Mouse (Mus musculus) lung, postnatal 25 days (tissue): ENCODE data around the gene Gpbar1.
"Not testable (repeated sequence)": the region's sequence is repeated elsewhere in the genome, so short reads cannot be mapped to it uniquely, and the experiment has no call there.

ENCODE experiments used
- DNase-seq: peaks from one replicate; pipeline ENCODE4 v3.0.0; 2022; ENCODE audit warnings: low spot score

Gpbar1 gene

DNA sequence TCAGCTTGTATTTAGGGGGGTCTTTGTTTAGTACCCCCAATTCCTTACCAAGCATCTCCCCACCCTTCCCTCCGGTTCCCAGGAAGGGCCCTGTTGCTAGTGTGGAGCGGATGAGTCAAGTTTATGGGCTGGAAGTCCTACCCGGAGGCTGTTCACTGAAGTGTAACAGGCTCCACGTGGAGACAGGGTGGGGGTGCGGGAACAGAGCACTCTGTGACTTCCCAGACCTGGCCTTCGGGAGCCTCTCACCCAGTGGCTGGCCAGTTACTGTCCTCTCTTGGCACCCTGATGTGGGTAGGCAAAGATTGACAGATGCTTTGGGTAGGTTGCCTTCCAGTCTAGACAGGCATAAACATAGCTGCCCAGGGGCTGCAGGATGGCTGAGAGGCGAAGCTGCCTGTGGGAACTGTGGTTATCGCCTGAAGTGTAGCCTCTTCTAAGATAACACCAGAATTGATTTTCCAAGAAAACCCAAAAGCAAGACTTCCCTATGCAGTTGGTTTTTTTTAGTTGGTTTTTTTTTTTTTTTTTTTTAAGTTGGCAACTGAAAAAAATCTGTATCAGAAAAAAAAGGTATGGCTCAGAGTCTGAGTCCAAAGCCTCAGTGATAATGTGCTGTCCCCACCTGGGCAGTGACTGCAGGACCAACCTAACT lies 340 bp upstream of the Gpbar1 start:
- DNase-seq: no peak

DNA sequence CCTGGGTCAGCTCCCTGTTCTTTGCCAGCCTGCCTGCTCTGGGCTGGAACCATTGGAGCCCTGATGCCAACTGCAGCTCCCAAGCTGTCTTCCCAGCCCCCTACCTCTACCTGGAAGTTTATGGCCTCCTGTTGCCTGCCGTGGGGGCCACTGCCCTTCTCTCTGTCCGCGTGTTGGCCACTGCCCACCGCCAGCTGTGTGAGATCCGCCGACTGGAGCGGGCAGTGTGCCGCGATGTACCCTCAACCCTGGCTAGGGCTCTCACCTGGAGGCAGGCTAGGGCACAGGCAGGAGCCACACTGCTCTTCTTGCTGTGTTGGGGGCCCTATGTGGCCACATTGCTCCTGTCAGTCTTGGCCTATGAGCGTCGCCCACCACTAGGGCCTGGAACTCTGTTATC lies 638 bp downstream of the Gpbar1 start:
- DNase-seq: no peak

DNA sequence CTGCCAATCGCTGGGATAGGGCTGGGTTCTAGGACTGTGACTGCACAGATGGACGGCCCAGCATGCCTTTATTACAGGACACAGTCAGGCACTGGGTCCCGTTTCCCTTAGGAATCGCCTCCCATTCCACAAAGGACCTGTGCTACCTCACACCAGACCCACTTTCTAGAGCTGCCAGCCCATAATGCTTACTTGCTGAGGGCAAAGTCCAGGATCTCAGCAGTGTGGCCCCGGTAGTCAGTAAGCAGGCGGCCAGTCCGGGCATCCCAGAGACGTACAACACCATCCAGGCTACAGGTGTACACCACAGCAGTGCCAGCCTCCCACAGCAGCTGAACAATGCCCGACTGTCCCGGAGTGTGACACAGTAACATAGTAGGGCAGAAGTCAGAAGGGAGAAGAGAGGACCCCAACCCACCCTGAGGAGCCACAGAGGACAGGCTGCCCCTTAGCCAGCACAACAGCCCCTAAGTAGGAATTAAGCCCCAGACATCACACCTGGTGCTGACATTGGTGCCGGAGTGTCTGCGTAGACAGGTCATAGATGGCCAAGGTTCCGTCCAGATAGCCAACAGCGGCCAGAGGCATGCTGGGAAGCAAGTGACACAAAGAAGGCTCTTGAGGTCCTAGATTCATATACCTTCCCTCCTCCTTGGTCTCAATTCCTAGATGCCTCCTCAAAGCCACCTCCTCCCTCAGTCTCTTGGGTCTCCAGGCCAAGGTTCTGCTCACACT lies 2.4 kb downstream of the Gpbar1 start:
- no peak for DNase-seq

DNA sequence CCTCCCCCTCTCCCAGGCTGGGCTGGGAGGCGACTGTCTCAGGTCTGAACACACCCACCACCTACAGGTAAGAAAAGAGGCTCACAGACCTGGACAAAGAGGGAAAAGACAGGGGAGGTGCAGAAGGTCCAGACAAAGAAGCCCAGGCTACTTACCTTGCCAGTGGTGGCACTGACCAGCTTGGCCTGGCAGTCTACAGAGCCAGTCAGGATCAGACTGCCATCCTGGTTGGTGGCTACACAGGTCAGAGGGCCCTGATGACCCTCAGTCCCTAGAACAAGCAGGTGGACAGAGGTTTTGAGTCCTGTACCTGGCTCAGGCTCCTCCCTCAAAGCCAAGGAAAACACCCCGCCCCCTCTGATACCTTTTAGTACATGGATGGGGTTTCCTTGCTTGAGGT lies 3.0 kb downstream of the Gpbar1 start:
- no peak for DNase-seq

DNA sequence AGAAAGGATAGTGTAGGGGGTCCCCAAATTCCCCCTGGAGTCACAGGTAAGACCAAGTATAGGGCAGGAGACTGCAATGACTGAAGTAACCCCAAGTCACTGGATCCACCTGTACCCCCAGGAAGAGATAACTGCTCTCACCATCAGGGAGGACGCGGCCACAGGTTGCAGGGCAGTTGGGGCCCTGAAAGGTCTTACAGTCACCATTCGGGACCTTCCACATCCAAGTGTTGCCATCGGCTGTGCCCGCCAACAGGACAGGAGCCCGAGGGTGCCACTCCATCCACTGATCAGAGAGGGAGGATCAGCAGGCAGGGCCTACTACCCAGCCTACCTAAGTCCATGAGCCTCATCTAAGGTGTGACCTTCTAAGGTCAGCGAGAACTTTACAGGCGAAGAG lies 3.5 kb downstream of the Gpbar1 start:
- no peak for DNase-seq

DNA sequence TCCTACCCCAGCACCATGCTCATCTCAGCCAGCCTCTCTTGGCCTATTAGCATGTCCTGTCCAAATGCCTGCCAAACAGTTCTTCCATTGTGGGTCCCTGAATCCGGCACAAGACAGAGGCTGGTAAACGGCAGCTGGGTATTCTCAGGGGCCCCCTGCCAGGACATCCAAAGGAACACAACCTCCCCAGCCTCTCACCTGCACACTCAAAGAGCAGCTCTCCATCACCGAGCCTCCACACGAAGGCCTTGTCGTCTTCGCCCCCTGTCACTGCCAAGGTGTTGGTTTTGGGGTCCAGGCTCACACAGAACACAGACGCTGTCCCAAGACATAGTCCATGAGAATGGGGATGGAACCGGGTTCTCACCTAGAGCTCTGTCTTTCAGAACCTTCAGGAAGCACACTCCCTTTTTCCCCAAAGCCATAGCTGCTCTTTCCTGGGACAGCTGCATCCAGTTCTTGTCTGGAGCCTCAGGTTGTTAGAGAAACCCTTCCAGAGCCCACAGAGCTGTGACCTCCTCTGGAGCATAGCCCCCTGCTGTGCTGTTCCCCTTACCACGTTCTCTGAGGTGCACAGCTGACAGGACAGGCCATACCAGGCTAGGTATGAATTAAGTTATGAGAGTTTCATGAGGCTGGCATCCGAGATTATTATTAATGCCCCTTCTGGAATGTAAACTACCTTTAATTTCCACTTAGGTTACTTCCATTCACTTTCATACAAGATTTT lies 4.7 kb downstream of the Gpbar1 start:
- no peak for DNase-seq

DNA sequence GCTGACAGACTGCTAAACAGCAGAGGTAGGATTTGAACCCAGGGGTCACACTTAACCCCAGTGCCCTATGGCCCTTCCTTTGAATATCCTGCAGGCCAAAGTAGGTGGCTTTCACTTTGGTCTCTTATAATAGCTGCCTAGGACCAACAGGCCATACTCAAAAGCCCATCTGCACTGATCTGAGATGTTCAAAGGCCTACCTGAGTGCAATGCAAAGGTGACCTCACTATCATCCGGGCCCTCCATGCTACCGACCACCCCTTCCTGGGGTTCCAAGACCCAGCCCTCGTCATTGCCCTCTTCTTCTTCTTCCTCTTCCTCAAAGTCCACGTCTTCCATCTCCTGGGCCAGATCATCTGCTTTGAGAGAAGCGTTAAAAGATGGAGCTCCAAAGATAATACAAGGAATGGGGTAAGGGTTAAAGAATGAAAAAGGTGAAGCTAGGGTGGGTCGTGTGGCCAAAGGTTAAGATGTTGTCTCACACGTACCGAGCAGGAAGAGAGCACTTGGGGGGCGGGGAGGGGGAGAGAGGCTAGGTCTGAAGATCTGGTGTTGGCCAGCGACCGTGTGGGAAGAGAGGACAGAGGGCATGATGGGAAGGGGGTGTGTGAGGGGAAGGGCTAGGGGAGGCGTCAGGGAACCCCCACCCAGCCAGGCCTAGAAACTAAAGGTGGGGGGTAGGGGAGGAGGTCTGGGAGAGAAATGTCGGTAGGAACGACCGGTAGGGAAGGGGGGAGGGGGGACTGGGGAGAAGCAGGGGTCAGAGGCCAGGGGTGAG lies 5.5 kb downstream of the Gpbar1 start:
- DNase-seq: no peak

DNA sequence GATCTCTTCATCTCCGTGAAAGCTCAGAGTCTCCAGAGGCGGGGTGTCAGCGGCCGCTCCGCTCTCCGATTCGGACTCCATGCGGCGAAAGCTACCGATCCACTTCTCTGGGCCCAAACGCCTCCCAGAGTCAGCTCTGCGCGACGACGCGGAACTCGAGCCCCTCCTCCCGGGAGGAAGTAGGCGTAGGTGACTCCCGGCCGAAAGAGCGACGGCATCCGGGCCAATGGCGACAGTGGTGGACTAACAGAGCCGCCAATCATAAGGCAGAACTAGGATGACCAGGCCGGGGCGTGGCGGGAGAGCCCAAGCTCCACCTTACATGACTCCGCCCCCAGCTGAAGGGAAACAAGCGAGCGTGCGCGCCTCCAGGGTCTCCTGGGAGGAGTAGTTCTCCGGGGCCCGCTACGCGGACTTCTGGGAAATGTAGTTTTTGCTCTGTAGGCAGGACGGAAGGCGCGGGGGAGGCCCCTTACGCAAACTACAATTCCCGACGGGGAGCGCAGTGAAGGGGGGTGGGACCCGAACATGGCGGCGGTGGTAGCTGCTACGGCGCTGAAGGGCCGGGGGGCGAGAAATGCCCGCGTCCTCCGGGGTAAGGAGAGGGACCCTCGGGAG lies 6.3 kb downstream of the Gpbar1 start, which contains the start of the genes Aamp and Pnkd:
Gene Aamp, minus strand, starts transcription at position 196 of the 618 bp plus-strand sequence.
Gene Pnkd, plus strand, starts transcription at position 388 of the 618 bp plus-strand sequence.
- DNase-seq: peak; percentile 100

DNA sequence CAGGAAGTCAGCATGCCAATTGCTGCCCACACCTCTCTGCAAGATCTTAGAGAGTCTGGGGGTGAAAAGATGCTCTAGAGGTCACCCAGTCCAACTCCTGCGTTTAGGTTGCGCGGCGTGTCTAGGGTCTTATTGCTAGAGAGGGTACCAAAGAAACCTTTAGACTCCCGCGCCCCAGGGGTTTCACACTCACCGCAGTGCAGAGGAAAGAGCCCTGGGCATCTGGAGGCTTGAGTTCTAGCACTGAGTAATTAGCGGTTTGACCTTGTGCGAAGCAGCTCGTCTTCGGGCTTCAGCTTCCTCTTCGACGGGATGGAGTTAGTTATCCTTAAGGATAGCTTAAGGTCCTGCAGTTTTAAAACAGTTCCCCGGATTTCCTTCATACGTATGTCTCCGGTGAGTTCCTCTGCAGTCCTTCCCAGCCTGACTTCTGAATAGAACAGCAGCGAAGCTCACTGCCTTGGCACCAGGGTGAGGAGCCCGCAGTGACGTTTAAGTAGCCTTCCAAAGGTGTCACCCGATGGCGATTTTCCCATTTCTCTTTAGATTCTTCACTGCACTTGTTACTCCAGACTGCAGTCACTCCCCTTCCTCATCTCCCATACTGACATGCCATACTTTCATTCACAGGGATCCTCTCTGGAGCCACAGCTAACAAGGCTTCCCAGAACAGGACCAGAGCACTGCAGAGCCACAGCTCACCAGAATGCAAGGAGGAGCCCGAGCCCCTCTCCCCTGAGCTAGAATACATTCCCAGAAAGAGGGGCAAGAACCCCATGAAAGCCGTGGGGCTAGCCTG lies 7.1 kb downstream of the Gpbar1 start:
- no peak for DNase-seq

DNA sequence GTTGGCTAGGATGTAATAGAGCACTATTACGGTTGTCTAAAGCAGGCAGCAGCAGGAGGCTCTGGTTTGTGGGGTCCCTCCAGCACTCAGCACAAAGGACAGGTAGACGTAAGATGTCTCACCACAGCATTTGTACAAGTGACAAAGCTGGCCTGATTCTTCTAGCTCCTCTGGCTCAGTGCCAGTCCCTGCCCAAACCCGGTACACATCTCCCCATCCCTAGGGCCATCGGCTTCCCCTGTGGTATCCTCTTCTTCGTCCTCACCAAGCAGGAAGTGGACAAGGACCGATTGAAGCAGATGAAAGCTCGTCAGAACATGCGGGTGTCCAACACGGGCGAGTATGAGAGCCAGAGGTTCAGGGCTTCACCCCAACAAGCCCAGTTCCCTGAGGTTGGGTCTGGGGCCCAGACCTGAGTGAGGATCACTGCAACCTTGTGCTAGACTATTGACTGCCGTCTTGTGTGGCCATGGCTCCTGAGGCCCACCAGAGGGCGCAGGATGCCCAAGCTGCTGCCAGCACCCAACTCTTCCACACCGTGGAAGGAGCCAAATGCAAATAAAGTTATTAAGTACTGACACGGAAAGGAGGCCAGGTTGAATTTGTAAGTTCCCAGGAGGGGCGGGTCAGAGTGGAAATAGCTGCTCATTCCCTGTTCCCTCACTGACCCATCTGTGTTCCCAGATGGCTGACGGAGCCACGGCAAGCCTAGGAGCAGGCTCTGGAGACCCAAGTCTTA lies 8.7 kb downstream of the Gpbar1 start:
- not testable (repeated sequence) for DNase-seq

DNA sequence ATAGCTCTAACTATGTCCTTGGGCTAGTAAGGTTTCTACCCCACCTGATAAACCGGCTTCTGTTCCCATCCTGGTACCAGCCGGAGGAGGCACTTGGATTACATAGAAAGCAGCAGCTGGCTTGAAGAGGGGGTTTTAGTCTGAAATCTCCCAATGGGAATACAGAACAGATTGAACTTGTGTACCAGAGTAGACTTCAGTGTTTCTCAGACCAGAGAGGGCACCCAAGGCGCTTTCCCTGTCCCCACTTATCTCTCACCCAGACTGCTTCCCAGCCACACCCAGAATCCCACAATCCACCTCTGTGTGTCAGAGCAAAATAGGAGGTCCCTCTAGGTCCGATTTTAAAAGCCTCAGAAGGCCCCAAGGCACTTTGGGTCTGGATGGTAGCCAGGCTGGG lies 10.0 kb downstream of the Gpbar1 start:
- DNase-seq: no peak

DNA sequence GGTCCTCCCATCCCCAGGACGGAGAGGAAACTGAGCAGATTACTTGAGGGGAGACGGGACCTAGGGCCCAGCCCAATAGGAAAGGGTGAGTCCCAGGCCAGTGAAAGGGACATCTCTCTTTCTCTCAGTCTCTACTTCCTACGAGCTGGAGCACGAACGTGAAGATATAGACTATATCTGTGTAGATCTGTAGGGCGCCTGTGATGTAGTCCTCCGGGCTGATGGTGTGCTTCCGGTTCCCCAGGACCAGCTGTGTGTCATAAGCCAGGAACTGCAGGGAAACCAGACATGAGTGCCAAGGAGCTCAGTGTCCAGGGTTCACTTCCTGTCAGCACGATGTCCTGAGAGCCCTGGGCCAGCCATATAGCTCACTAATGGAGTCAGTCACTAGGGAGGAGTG lies 10.9 kb downstream of the Gpbar1 start:
- DNase-seq: no peak

DNA sequence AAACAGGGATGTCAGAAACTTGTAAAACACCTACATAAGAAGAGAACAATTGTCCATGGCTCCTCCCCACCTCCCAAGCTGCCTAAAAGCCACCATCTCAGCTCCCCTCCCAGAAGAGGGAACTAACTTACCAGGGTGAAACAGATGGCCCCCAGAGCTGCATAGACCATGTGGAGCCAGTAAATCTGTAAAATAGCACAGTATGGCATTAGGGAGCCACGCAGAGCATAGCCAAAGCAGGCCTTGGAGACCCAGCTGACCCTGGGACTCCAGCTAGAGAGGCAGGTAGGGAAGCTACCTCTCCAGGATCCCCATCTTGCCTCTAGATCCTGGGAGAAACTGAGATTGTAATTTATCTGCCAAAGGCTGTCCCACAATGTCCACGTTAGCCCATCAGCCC lies 11.4 kb downstream of the Gpbar1 start:
- DNase-seq: no peak

DNA sequence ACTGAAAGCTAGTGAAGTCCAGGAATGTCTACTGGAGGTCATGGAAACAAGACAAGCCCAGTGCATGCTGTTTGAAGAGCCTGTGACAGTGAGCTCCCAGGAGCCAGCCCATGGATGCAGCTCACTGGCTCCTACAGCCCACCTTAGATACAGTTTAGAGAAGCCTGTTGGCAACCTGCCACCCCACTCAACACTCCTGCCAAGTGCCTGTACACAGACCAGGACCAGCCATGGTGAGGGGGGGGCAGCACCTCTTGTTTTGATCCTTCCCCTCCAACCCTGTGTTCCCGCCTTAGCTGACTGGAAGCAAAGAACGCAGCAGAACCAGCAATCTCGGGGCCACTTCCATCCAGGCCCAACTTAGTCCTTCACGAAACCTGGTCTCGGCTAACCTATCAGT lies 11.8 kb downstream of the Gpbar1 start:
- no peak for DNase-seq

DNA sequence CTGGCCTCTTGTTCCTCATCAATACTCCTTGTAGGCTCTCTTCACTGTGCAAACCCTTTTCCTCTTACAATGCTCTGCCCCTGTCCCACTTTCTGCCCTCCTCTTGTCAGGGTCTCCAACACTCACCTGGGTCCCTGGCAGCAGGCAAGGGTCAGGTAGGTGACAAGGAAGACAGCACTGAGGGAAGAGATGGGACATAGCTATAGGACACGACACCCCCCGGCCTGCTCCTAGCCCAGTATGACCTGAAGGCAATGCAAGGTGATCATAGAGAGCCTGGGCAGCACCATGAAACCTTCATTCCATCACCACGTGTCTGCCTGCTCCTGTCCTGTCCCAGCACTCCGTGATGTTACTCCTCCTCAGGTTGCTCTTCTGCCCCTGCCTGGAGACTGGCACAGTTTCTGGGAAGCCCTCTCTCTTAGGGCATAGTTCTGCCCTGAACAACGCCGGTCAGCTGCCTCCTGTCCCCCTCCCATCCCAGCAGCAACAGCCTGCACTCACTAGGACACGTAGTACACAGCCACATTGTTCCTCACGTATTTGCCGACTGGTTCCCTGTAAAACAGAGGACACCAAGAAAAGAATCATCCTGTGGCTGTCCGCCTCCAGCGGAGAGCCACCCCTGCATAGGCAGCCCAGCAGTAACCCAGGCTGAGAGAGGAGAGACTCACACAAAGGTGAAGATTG lies 14.1 kb downstream of the Gpbar1 start:
- DNase-seq: no peak

DNA sequence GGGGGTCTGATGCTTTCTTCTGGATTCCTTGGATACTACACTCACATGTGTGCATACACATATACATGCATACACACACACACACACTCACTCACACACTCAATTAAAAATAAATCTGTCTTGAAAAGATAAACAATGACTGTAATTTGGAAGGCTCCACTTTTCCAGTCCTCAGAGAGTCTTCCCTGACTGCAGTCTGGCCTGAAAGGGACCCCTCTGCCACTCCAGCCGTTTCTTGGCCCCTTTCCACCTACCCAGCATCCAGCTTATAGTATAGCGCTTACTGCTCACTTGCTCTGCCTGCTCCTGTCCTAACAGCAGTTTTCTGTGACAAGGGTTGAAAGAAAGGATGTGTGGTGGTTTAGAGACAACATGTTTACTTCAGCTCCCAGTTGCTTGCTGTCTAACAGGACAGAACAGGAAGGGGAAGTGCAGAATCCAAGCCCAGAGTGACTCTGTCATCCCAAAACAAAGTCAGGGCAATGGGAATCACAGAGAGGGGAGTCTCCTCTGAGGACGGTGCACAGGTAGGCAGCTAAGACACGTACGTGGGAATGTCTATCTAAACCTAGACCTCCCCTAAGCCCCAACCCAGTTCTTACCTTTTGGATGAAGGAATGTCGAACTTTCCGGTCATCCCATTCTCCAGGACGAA lies 15.1 kb downstream of the Gpbar1 start:
- no peak for DNase-seq

DNA sequence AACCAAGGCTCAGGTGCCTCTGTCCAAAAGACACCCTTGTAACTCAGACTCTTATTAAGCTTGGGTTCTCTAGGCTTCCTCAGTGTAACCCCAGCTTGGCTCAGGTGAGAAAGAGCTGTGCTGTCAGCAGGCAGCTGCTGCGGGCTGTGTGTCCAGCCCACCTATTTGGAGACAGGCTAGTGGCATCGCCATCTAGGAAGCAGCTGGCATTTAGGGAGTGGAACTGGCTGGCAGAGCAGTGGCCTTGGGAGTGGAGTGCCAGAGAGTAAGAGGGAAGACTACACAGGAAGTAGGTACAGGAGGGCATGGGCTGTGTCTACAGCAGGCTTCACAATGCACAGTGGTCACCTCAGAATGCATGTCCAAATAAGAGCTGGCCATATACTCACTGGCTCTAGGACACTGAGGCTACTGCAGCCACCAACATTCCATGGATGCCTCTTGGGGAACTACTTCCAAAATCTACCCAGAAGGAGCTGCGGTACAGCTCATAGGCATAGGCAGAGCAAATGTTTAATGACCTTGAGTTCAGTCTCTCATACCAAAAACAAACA lies 15.8 kb downstream of the Gpbar1 start:
- DNase-seq: no peak

DNA sequence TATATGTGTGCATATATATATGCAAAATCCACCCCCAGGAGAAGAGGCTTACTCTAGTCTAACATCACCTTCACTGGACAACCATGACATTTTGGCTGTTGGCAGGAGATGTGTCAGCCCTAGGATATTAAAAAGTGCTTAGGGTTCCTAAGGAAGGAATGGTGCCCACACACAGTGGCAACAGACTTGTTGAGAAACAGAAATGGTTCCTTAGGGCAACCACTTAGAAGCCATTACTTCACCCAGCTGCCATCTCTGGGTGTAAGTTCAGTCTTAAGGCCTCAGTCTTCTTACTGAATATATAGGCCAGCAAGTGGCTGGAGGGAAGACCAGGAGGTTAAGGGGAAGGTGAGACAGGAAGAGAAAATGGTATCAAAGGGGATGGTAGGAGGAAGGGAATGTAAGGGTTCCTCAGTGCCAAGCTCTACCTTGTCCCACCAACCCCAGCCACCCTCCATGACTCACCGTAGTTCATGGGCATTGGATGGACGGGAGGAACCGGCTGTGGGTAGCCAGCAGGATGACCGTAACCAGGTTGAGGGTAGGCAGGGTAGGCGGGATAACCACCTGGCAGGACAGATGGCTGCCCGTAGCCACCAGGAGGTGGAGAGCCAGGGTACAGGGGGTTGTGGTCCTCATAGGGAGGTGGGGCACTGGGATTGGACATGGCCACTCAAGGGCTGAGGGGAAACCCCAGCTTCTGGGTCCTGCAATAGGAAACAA lies 16.5 kb downstream of the Gpbar1 start:
- DNase-seq: no peak
